ENCODE assay signal across 8 mouse cellular contexts in genomic region chr13:114817751-114818360, GRCm38 (mm10). TPM values are rescaled to one million over a fixed set of nuclear protein-coding genes. Genes with fewer than 3 reads are reported as not detected.
DNase-seq lines count a peak whose midpoint lies in the region; ATAC-seq and TF ChIP-seq lines count a peak whose summit lies in the region.

TSS of gene Mocs2 (plus strand) at chr13:114818236.

- H3K4me3 ChIP-seq in embryonic facial prominence, embryonic 14.5 days (ENCODE audit: low read depth, low read length) = peak within 1 kb of the TSS; percentile 75
- H3K4me3 ChIP-seq in limb, embryonic 14.5 days (replicated peaks; ENCODE audit: low read length) = peak within 1 kb of the TSS; percentile 73
- H3K4me3 ChIP-seq in midbrain, postnatal 0 days (ENCODE audit: low read depth, low read length) = peak within 1 kb of the TSS; percentile 78

- no peak within 1 kb of the TSS for H3K27ac ChIP-seq in embryonic facial prominence, embryonic 14.5 days (replicated peaks; ENCODE audit: low read depth, low read length)
- H3K27ac ChIP-seq in limb, embryonic 14.5 days (replicated peaks; ENCODE audit: low read depth, low read length) = no peak within 1 kb of the TSS
- no peak within 1 kb of the TSS for H3K27ac ChIP-seq in midbrain, postnatal 0 days (ENCODE audit: low read depth, low read length)

- peak within 1 kb of the TSS; percentile 73 for H3K4me2 ChIP-seq in embryonic facial prominence, embryonic 14.5 days (ENCODE audit: low read depth, low read length)
- H3K4me2 ChIP-seq in limb, embryonic 14.5 days (replicated peaks; ENCODE audit: low read depth, low read length, severe bottlenecking) = peak within 1 kb of the TSS; percentile 65
- H3K4me2 ChIP-seq in midbrain, postnatal 0 days (ENCODE audit: low read depth, low read length, poor library complexity, severe bottlenecking) = peak within 1 kb of the TSS; percentile 85

- H3K27me3 ChIP-seq in embryonic facial prominence, embryonic 14.5 days (replicated peaks; ENCODE audit: control insufficient read depth, insufficient read depth, low read length) = no peaks in the 10 kb centered on the region
- no peaks in the 10 kb centered on the region for H3K27me3 ChIP-seq in limb, embryonic 14.5 days (ENCODE audit: control insufficient read depth, insufficient read depth, low read length)
- H3K27me3 ChIP-seq in midbrain, postnatal 0 days (ENCODE audit: insufficient read depth, low read length) = no peaks in the 10 kb centered on the region

- DNase-seq in 3T3-L1 (ENCODE audit: low read depth, low spot score) = peak; percentile 91
- peak; percentile 89 for DNase-seq in adrenal gland, postnatal 4 days (ENCODE audit: low spot score in 2 of 2)
- DNase-seq in embryonic facial prominence, embryonic 14.5 days (ENCODE audit: low spot score) = peak; percentile 96
- peak; percentile 94 for DNase-seq in heart, adult 8-10 months (ENCODE audit: low spot score)
- peak; percentile 96 for DNase-seq in kidney, adult 9 months
- peak; percentile 97 for DNase-seq in limb, embryonic 14.5 days (ENCODE audit: low spot score)
- peak; percentile 97 for DNase-seq in midbrain, postnatal 0 days (ENCODE audit: low spot score)
- peak; percentile 91 to 93 for DNase-seq in spleen, postnatal 14 days (ENCODE audit: low spot score in 2 of 2)

- ATAC-seq in embryonic facial prominence, embryonic 14.5 days (ENCODE audit: low read depth) = peak; percentile 99
- peak; percentile 92 for ATAC-seq in limb, embryonic 14.5 days (ENCODE audit: low FRiP score, low read depth)
- ATAC-seq in midbrain, postnatal 0 days (ENCODE audit: low FRiP score) = peak; percentile 96

- peaks cover 18% of the 10 kb centered on the region; the same call in 1 of the 2 replicates for H3K36me3 ChIP-seq in embryonic facial prominence, embryonic 14.5 days (ENCODE audit: control insufficient read depth, insufficient read depth, low read length)
- peaks cover 14% of the 10 kb centered on the region for H3K36me3 ChIP-seq in limb, embryonic 14.5 days (ENCODE audit: control insufficient read depth, insufficient read depth, low read length)
- no peaks in the 10 kb centered on the region for H3K36me3 ChIP-seq in midbrain, postnatal 0 days (ENCODE audit: insufficient read depth, low read length)

- no peaks in the 10 kb centered on the region for H3K9me3 ChIP-seq in embryonic facial prominence, embryonic 14.5 days (ENCODE audit: control insufficient read depth, low read length)
- H3K9me3 ChIP-seq in limb, embryonic 14.5 days (ENCODE audit: control insufficient read depth, low read length) = no peaks in the 10 kb centered on the region
- no peaks in the 10 kb centered on the region for H3K9me3 ChIP-seq in midbrain, postnatal 0 days (ENCODE audit: low read length)

- TF ChIP-seq CTCF in midbrain, postnatal 0 days (IDR thresholded peaks at IDR 0.05) = peak; percentile 52

- H3K4me1 ChIP-seq in embryonic facial prominence, embryonic 14.5 days (ENCODE audit: control insufficient read depth, insufficient read depth, low read length) = 0 out of 2 replicates have a peak, but pooled peaks cover 5% of the 10 kb centered on the region
- H3K4me1 ChIP-seq in limb, embryonic 14.5 days (ENCODE audit: control insufficient read depth, insufficient read depth, low read length) = peaks cover 7% of the 10 kb centered on the region
- H3K4me1 ChIP-seq in midbrain, postnatal 0 days (ENCODE audit: insufficient read depth, low read length) = no peaks in the 10 kb centered on the region

- WGBS in embryonic facial prominence, embryonic 14.5 days = under 1% methylated on average over 39 of the region's 39 CpGs
- WGBS in limb, embryonic 14.5 days = under 1% methylated on average over 38 of the region's 39 CpGs
- 1% methylated on average over 39 of the region's 39 CpGs for WGBS in midbrain, postnatal 0 days

- peak within 1 kb of the TSS; percentile 73 for H3K9ac ChIP-seq in embryonic facial prominence, embryonic 14.5 days (ENCODE audit: low read depth, low read length)
- peak within 1 kb of the TSS; percentile 65 for H3K9ac ChIP-seq in limb, embryonic 14.5 days (ENCODE audit: low read depth, low read length, severe bottlenecking)
- H3K9ac ChIP-seq in midbrain, postnatal 0 days (replicated peaks; ENCODE audit: low read length, poor library complexity, severe bottlenecking) = peak within 1 kb of the TSS; percentile 60

- TF ChIP-seq POLR2A in limb, embryonic 14.5 days (IDR thresholded peaks at IDR 0.05; ENCODE audit: borderline replicate concordance, extremely low read depth, insufficient read depth, insufficient read length) = no peak

RNA-seq across cellular contexts. Expression of gene Mocs2, which starts in this region (rescaled TPM):
- 100 to 1,000 TPM; 127 to 146 TPM for total RNA-seq in adrenal gland, postnatal 4 days (2021)
- 100.0 and 104 TPM in 2 replicates for polyA plus RNA-seq in embryonic facial prominence, embryonic 14.5 days (2014; fragmentation: Nextera tagmentation; extraction: Ambion mirVana)
- total RNA-seq in heart, adult 8-10 months (2022) = 10 to 100 TPM; 30.3 to 48.4 (median 39.8) TPM
- 48.3 and 69.0 TPM in 2 replicates for polyA plus RNA-seq in limb, embryonic 14.5 days (2012; rRNA removed)
- 112 and 114 TPM in 2 replicates for polyA plus RNA-seq in limb, embryonic 14.5 days (2014; fragmentation: Nextera tagmentation; extraction: Ambion mirVana)
- 55.5 and 62.9 TPM in 2 replicates for total RNA-seq in midbrain, postnatal 0 days (2014; rRNA removed)
- polyA plus RNA-seq in midbrain, postnatal 0 days (2015; fragmentation: Nextera tagmentation; extraction: Ambion mirVana) = 129 TPM in 2 replicates
